Mouse (Mus musculus): ENCODE measurements around the gene D630045J12Rik. TPM values are rescaled to one million over a fixed set of nuclear protein-coding genes. Genes with fewer than 3 reads are reported as not detected.

Gene D630045J12Rik
- polyA plus RNA-seq, 1 experiment from 2014 or later, result 14.3 TPM

- peaks cover 3% of the 10 kb centered on the region; the same call in 1 of the 2 replicates for H3K4me1 ChIP-seq
- H3K4me2 ChIP-seq (replicated peaks), result no peak overlapping the region
- no peak for ATAC-seq (ENCODE audit: low FRiP score)
- 58% methylated on average over 8 of the region's 8 CpGs for WGBS
- peak overlapping the region; percentile 60 for H3K27ac ChIP-seq
- no peaks in the 10 kb centered on the region for H3K9me3 ChIP-seq (replicated peaks)
- H3K4me3 ChIP-seq, result no peak overlapping the region
- no peaks in the 10 kb centered on the region for H3K27me3 ChIP-seq
- peaks cover 73% of the 10 kb centered on the region for H3K36me3 ChIP-seq
- H3K9ac ChIP-seq, result no peak overlapping the region
These were observed 108.2 kb downstream of the D630045J12Rik start for GRCm38 (mm10) chr6:38145463-38146065.

- Histone ChIP-seq H3K9me3 (replicated peaks) (no peaks in the 10 kb centered on the region), H3K27ac (no peak overlapping the region), H3K27me3 (no peaks in the 10 kb centered on the region), H3K4me1 (peaks cover 3% of the 10 kb centered on the region; the same call in 1 of the 2 replicates), H3K4me2 (replicated peaks) (no peak overlapping the region), H3K4me3 (no peak overlapping the region), H3K9ac (no peak overlapping the region), H3K36me3 (peaks cover 72% of the 10 kb centered on the region)
- WGBS, result 65% methylated on average over 9 of the region's 9 CpGs
- no peak for ATAC-seq (ENCODE audit: low FRiP score)
These were observed 109.4 kb downstream of the D630045J12Rik start for GRCm38 (mm10) chr6:38144161-38144998.

DNA sequence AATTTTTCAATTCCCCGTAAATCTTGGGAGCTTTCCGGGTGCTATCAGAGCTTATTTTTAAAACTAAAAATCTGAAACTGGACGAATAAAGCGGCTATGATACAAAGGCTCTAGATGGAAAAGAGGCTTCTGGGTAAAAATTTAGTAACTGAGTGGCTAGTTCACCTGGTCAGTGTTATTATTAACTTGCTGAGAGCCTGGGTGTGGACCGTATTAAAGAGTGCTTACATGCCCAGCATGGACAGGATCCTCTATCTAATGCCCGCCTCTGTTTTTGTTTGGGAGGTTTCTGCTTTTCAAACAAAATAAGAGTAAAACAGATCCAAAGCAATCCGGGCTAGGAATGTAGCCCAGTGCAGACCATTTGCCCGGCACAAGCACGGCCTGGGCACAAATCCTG is 113.4 kb downstream of the D630045J12Rik start:
- H3K27ac ChIP-seq, result no peak overlapping the region

DNA sequence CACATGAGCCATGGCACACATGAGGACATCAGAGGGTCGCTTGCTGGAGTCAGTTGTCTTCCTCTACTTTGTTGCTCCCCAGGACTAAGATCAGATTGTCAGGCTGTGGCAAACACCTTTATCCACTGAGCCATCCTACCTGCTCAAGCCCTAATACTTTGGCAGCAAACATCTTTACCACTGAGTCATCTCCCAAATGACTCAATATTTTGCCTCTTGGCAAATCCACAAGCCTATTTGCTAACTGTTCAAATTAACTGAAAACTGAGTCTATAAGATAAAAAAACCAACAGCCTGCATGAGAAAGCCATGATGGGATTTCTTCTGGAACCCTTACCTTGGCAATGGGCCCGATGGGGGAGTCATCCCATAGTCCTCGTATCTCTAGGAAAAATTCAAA is 114.7 kb downstream of the D630045J12Rik start:
- no peak overlapping the region for H3K27ac ChIP-seq
- H3K4me3 ChIP-seq, result no peak overlapping the region
- 93% methylated on average over 3 of the region's 3 CpGs for WGBS
- no peaks in the 10 kb centered on the region for H3K27me3 ChIP-seq
- peaks cover 67% of the 10 kb centered on the region for H3K36me3 ChIP-seq
- H3K9ac ChIP-seq, result no peak overlapping the region
- no peak overlapping the region for H3K4me2 ChIP-seq (replicated peaks)
- H3K4me1 ChIP-seq, result no peaks in the 10 kb centered on the region
- no peak for ATAC-seq (ENCODE audit: low FRiP score)
- H3K9me3 ChIP-seq (replicated peaks), result no peaks in the 10 kb centered on the region

More for the DNA sequence above, 113.4 kb downstream of the D630045J12Rik start:
- Histone ChIP-seq H3K4me3 (no peak overlapping the region), H3K27me3 (no peaks in the 10 kb centered on the region), H3K4me1 (no peaks in the 10 kb centered on the region), H3K4me2 (replicated peaks) (no peak overlapping the region), H3K36me3 (peaks cover 69% of the 10 kb centered on the region), H3K9me3 (replicated peaks) (no peaks in the 10 kb centered on the region), H3K9ac (no peak overlapping the region)
- ATAC-seq (ENCODE audit: low FRiP score), result no peak
- WGBS, result 89% methylated on average over 9 of the region's 9 CpGs

DNA sequence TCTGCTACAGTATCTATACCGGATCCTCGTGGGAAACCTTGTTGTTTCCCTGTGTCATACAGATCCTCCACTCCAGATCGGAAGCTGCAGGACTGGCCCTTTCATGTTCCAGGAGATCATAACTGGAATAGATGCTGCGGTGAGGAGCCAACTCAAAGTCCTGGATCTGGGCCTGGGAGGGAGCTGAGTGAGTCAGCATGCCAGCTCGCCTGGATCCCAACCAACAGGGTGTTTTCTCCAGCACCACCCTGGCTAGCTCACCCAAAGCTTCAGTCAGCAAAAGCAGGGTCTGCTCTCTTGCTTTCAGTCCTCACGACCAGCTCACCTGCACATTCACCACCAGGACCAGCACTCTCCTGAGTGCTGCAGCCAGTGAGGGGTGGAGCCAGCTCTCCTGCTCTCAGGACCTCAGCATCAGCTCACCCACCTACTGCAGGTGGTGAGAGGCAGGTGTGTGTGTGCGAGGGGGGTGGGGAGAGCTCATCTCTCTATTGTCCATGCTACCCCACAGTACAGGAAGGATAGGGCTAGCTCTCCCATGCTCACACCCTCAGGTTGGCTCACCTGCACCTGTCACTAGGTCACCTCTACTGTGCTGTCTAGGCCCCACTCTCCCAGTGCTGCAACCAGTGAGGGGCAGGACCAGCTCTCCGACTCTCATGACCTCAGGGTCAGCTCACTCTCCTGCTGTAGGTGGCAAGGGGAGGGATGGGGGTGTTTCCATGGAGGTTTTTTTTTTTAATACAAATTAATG is 118.8 kb downstream of the D630045J12Rik start:
- Histone ChIP-seq H3K9me3 (replicated peaks) (no peaks in the 10 kb centered on the region), H3K4me1 (no peaks in the 10 kb centered on the region), H3K27ac (no peak overlapping the region), H3K27me3 (no peaks in the 10 kb centered on the region), H3K4me3 (no peak overlapping the region), H3K4me2 (replicated peaks) (no peak overlapping the region), H3K9ac (no peak overlapping the region), H3K36me3 (peaks cover 64% of the 10 kb centered on the region)
- ATAC-seq (ENCODE audit: low FRiP score), result no peak
- 90% methylated on average over 8 of the region's 8 CpGs for WGBS

GRCm38 (mm10) chr6:38131801-38132231 is 122.0 kb downstream of the D630045J12Rik start:
- Histone ChIP-seq H3K27me3 (no peaks in the 10 kb centered on the region), H3K27ac (no peak overlapping the region), H3K9ac (no peak overlapping the region), H3K4me2 (replicated peaks) (no peak overlapping the region), H3K4me3 (no peak overlapping the region), H3K36me3 (peaks cover 64% of the 10 kb centered on the region), H3K4me1 (no peaks in the 10 kb centered on the region), H3K9me3 (replicated peaks) (no peaks in the 10 kb centered on the region)
- ATAC-seq (ENCODE audit: low FRiP score), result no peak
- WGBS, result 81% methylated on average over 4 of the region's 4 CpGs

DNA sequence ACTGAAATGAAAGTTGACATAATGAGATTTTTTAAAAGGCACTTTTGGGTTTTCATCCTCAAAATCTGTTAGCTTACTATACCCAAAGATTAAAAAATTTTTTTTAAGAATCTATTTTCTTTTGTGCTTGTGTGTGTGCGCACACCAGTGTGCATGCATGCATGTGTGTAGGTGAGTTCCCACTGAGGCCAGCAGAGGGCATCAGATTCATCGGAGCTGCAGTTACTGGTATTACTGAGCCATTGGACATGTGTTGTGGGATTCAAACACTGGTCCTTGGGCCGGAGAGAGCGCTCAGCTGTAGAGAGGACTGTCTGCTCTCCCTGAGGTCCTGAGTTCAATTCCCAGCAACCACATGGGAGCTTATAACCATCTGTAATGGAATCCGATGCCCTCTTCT is 123.9 kb downstream of the D630045J12Rik start:
- Histone ChIP-seq H3K36me3 (peaks cover 59% of the 10 kb centered on the region), H3K4me3 (no peak overlapping the region)
- 98% methylated on average over 5 of the region's 5 CpGs for WGBS

DNA sequence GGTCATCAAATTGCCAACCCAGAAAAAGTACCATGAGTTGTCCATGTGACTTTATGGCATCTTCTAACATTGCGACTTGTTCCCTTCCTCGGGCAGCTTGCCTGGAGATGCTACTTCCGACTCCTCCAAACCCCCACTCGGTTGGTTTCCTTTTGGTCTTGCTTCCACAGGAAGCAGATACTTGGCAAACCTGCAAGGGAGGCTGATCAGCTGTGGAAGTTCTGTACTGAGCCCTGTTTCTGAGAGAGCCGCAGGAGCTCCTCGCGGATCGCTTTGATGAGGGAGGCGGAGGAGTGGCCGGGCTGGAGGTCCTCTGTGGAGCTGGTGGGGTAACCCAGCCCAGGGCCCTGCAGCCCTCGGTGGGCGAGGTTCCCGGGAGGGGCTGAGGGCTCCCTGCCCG is 125.7 kb downstream of the D630045J12Rik start:
- Histone ChIP-seq H3K4me3 (no peak overlapping the region), H3K27ac (no peak overlapping the region), H3K4me1 (no peaks in the 10 kb centered on the region), H3K27me3 (no peaks in the 10 kb centered on the region), H3K9ac (no peak overlapping the region), H3K4me2 (replicated peaks) (no peak overlapping the region), H3K36me3 (peaks cover 56% of the 10 kb centered on the region), H3K9me3 (replicated peaks) (no peaks in the 10 kb centered on the region)
- no peak for ATAC-seq (ENCODE audit: low FRiP score)
- 94% methylated on average over 14 of the region's 14 CpGs for WGBS

More for the DNA sequence above, 123.9 kb downstream of the D630045J12Rik start:
- no peak overlapping the region for H3K9ac ChIP-seq
- no peaks in the 10 kb centered on the region for H3K27me3 ChIP-seq
- no peak for ATAC-seq (ENCODE audit: low FRiP score)
- H3K27ac ChIP-seq, result no peak overlapping the region
- H3K4me2 ChIP-seq (replicated peaks), result no peak overlapping the region
- H3K9me3 ChIP-seq (replicated peaks), result no peaks in the 10 kb centered on the region
- no peaks in the 10 kb centered on the region for H3K4me1 ChIP-seq

GRCm38 (mm10) chr6:38125462-38125861 is 128.3 kb downstream of the D630045J12Rik start:
- Histone ChIP-seq H3K4me2 (replicated peaks) (no peak overlapping the region), H3K27ac (no peak overlapping the region), H3K27me3 (no peaks in the 10 kb centered on the region), H3K4me1 (peaks cover 3% of the 10 kb centered on the region; the same call in 1 of the 2 replicates), H3K4me3 (no peak overlapping the region), H3K9me3 (replicated peaks) (no peaks in the 10 kb centered on the region), H3K36me3 (peaks cover 43% of the 10 kb centered on the region), H3K9ac (no peak overlapping the region)
- 99% methylated on average over 3 of the region's 3 CpGs for WGBS
- no peak for ATAC-seq (ENCODE audit: low FRiP score)

DNA sequence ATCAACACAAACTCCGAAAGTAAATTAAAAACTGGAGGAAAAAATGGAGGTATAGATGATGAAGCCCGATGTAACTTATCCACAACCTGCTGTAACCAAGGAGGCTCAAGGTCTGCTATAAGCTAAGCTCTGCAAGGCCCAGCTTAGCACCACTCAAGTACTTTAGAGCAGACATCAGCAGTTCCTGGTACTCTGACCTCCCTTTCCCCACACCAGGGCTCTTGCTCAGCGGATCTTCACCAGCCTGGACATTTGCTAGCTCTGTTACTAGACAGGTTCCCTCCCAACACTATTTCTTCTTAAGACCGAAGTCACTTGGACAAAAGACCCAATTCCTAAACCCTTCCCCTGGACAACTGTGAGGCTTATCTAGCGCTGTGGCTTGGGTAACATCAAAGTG is 128.9 kb downstream of the D630045J12Rik start:
- no peak overlapping the region for H3K27ac ChIP-seq
- no peaks in the 10 kb centered on the region for H3K9me3 ChIP-seq (replicated peaks)
- peaks cover 37% of the 10 kb centered on the region for H3K36me3 ChIP-seq
- H3K4me3 ChIP-seq, result no peak overlapping the region
- no peak overlapping the region for H3K4me2 ChIP-seq (replicated peaks)
- peaks cover 3% of the 10 kb centered on the region; the same call in 1 of the 2 replicates for H3K4me1 ChIP-seq
- no peak for ATAC-seq (ENCODE audit: low FRiP score)
- H3K27me3 ChIP-seq, result no peaks in the 10 kb centered on the region
- H3K9ac ChIP-seq, result no peak overlapping the region
- 93% methylated on average over 5 of the region's 5 CpGs for WGBS

DNA sequence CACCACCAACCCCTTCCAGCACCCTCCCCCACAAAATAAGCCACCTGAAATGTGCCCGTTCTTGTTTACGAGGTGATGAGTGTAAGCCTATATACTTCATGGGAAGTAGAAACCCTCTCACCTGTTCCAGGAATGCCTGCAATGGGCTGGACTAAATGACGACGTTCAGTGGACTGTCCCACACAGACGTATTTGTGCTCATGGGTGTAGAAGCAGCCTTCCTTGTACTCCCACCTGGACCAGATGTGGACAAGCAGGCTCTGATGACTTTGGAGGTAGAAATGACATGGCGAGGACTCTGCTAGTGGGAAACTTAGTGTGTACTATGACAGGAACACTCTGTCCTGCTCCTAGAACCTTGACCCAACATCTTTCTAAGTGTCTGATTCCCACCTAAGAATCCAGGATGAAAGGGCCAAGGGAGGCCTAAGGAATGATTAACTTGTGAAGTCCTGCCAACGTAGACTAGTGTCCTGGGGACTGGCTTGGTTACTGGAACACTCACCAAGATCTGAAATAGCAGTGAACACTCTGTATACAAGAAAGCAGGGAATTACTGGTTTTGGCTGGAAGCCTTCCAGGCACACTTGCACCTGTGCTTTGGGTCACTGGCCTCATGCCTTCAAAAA is 129.5 kb downstream of the D630045J12Rik start, which contains the start of gene Atp6v0a4:
TSS of gene Atp6v0a4 (minus strand) at position 380 of the 629 bp plus-strand sequence.
- no peaks in the 10 kb centered on the region for H3K9me3 ChIP-seq (replicated peaks)
- no peak for ATAC-seq (ENCODE audit: low FRiP score)
- 89% methylated on average over 7 of the region's 7 CpGs for WGBS
- H3K27ac ChIP-seq, result no peak within 1 kb of the TSS
- no peaks in the 10 kb centered on the region for H3K27me3 ChIP-seq
- H3K4me2 ChIP-seq (replicated peaks), result no peak within 1 kb of the TSS
- H3K4me3 ChIP-seq, result no peak within 1 kb of the TSS
- H3K36me3 ChIP-seq, result peaks cover 35% of the 10 kb centered on the region
- H3K9ac ChIP-seq, result no peak within 1 kb of the TSS
- peaks cover 3% of the 10 kb centered on the region; the same call in 1 of the 2 replicates for H3K4me1 ChIP-seq

All from hindbrain, embryonic 12.5 days (tissue).